Mouse (Mus musculus) granulocyte monocyte progenitor cell, adult 5-6 weeks (primary cell): Measurements from ENCODE around the gene Rab4b. TPM values are rescaled to one million over a fixed set of nuclear protein-coding genes. Genes with fewer than 3 reads are reported as not detected.

Source experiments
- total RNA-seq, 2 experiments: library from RNA; stranded (forward) in 1 of 2; stranded (reverse) in 1 of 2; fragments of 200-712, 200-1000 nt in 1 of 2; fragments of >200 nt in 1 of 2; fragmentation: Nextera tagmentation in 1 of 2; gene quantifications; 2 replicates each; pipeline ENCODE4 v1.2.3; 2014 to 2017

Gene Rab4b
- total RNA-seq, 2 experiments from 2014 or later = 18.0 to 67.2 TPM

Other genes starting within 250 kb of the Rab4b start
- gene Cyp2a22, start 239.5 kb downstream of the Rab4b start, total RNA-seq (2014; fragmentation: Nextera tagmentation) = not detected in 2 replicates
- not detected in 2 replicates for gene Cyp2a22, start 239.5 kb downstream of the Rab4b start, total RNA-seq (2017)
- not detected in 2 replicates for gene Cyp2a12, start 149.8 kb downstream of the Rab4b start, total RNA-seq (2014; fragmentation: Nextera tagmentation)
- not detected in 2 replicates for gene Cyp2a12, start 149.8 kb downstream of the Rab4b start, total RNA-seq (2017)
- not detected in 2 replicates for gene Cyp2f2, start 59.0 kb downstream of the Rab4b start, total RNA-seq (2014; fragmentation: Nextera tagmentation)
- gene Cyp2f2, start 59.0 kb downstream of the Rab4b start, total RNA-seq (2017) = not detected in 2 replicates
- not detected in 2 replicates for gene Cyp2t4, start 25.2 kb downstream of the Rab4b start, total RNA-seq (2014; fragmentation: Nextera tagmentation)
- gene Cyp2t4, start 25.2 kb downstream of the Rab4b start, total RNA-seq (2017) = not detected in 2 replicates
- gene Egln2, start 12.1 kb downstream of the Rab4b start, total RNA-seq (2014; fragmentation: Nextera tagmentation) = 16.1 and 26.2 TPM in 2 replicates
- 18.7 and 27.8 TPM in 2 replicates for gene Egln2, start 12.1 kb downstream of the Rab4b start, total RNA-seq (2017)
- not detected in 2 replicates for gene Gm21983, start 2.2 kb upstream of the Rab4b start, total RNA-seq (2014; fragmentation: Nextera tagmentation)
- not detected in 2 replicates for gene Gm21983, start 2.2 kb upstream of the Rab4b start, total RNA-seq (2017)
- gene Mia, start 2.3 kb upstream of the Rab4b start, total RNA-seq (2014; fragmentation: Nextera tagmentation) = 3.5 TPM in 1 of 2 replicates, not detected in the other
- gene Mia, start 2.3 kb upstream of the Rab4b start, total RNA-seq (2017) = not detected in 2 replicates
- 6.7 and 7.7 TPM in 2 replicates for gene BC024978, start 16.9 kb upstream of the Rab4b start, total RNA-seq (2014; fragmentation: Nextera tagmentation)
- gene BC024978, start 16.9 kb upstream of the Rab4b start, total RNA-seq (2017) = 2.2 and 2.6 TPM in 2 replicates
- 213 and 258 TPM in 2 replicates for gene Snrpa, start 17.4 kb upstream of the Rab4b start, total RNA-seq (2014; fragmentation: Nextera tagmentation)
- 92.5 and 99.7 TPM in 2 replicates for gene Snrpa, start 17.4 kb upstream of the Rab4b start, total RNA-seq (2017)
- 2.1 and 7.7 TPM in 2 replicates for gene Itpkc, start 49.8 kb upstream of the Rab4b start, total RNA-seq (2014; fragmentation: Nextera tagmentation)
- gene Itpkc, start 49.8 kb upstream of the Rab4b start, total RNA-seq (2017) = 1.8 and 2.2 TPM in 2 replicates
- 13.3 and 15.9 TPM in 2 replicates for gene Coq8b, start 54.1 kb upstream of the Rab4b start, total RNA-seq (2014; fragmentation: Nextera tagmentation)
- 9.5 and 10.0 TPM in 2 replicates for gene Coq8b, start 54.1 kb upstream of the Rab4b start, total RNA-seq (2017)
- gene Numbl, start 79.5 kb upstream of the Rab4b start, total RNA-seq (2014; fragmentation: Nextera tagmentation) = 1.2 and 1.3 TPM in 2 replicates
- 0.69 and 1.1 TPM in 2 replicates for gene Numbl, start 79.5 kb upstream of the Rab4b start, total RNA-seq (2017)
- not detected in 2 replicates for gene Ltbp4, start 158.8 kb upstream of the Rab4b start, total RNA-seq (2014; fragmentation: Nextera tagmentation)
- gene Ltbp4, start 158.8 kb upstream of the Rab4b start, total RNA-seq (2017) = not detected in 2 replicates
- gene Shkbp1, start 177.1 kb upstream of the Rab4b start, total RNA-seq (2014; fragmentation: Nextera tagmentation) = 23.6 and 31.1 TPM in 2 replicates
- 13.9 and 18.8 TPM in 2 replicates for gene Shkbp1, start 177.1 kb upstream of the Rab4b start, total RNA-seq (2017)
- gene Gm20479, start 178.5 kb upstream of the Rab4b start, total RNA-seq (2014; fragmentation: Nextera tagmentation) = not detected in 2 replicates
- gene Gm20479, start 178.5 kb upstream of the Rab4b start, total RNA-seq (2017) = 1.5 TPM in 1 of 2 replicates, not detected in the other